Mouse (Mus musculus) ES-Bruce4 (cell line): ENCODE data around the gene Znhit2. TPM values are rescaled to one million over a fixed set of nuclear protein-coding genes. Genes with fewer than 3 reads are reported as not detected.

Experiments
- H3K27ac ChIP-seq: 2 replicates; pipeline ENCODE4 v1.5.1; 2012; ENCODE audit warnings: low read length, inconsistent platforms; ENCODE audit not compliant: insufficient read depth
- H3K27me3 ChIP-seq: 2 replicates; pipeline ENCODE4 v1.6.1; 2012; ENCODE audit warnings: mild to moderate bottlenecking, low read length, inconsistent platforms; ENCODE audit not compliant: control insufficient read depth, poor library complexity, insufficient read depth, severe bottlenecking
- H3K36me3 ChIP-seq: 2 replicates; pipeline ENCODE4 v1.6.1; 2012; ENCODE audit warnings: inconsistent platforms, mild to moderate bottlenecking, low read length, moderate library complexity; ENCODE audit not compliant: control insufficient read depth, poor library complexity, insufficient read depth, severe bottlenecking
- H3K4me1 ChIP-seq: one replicate; pipeline ENCODE4 v1.8.1; 2011; ENCODE audit warnings: low read length; ENCODE audit not compliant: control insufficient read depth, insufficient read depth
- H3K4me3 ChIP-seq: 2 replicates; pipeline ENCODE4 v1.5.1; 2011; ENCODE audit warnings: low read depth, mild to moderate bottlenecking, low read length
- H3K9ac ChIP-seq: 2 replicates; pipeline ENCODE4 v1.6.1; 2012; ENCODE audit warnings: low read depth, mild to moderate bottlenecking, inconsistent platforms; ENCODE audit not compliant: poor library complexity, severe bottlenecking
- H3K9me3 ChIP-seq: replicated peaks from 2 replicates; pipeline ENCODE4 v1.6.1; 2012; ENCODE audit warnings: mild to moderate bottlenecking, low read length, inconsistent platforms; ENCODE audit not compliant: control insufficient read depth, poor library complexity, insufficient read depth, severe bottlenecking
- CTCF ChIP-seq: IDR thresholded peaks from one replicate; pipeline ENCODE4 v1.8.1; 2011; ENCODE audit warnings: low read depth, low read length
- EP300 ChIP-seq: IDR thresholded peaks from 2 replicates; pipeline ENCODE4 v1.6.1; 2011; ENCODE audit warnings: low read depth, low read length; ENCODE audit not compliant: insufficient read depth
- POLR2A ChIP-seq: IDR thresholded peaks from one replicate; pipeline ENCODE4 v1.8.1; 2011; ENCODE audit warnings: low read length; ENCODE audit not compliant: insufficient read depth
- polyA plus RNA-seq: library from polyadenylated mRNA; stranded (reverse); fragments of >200 nt; gene quantifications from 2 replicates; pipeline ENCODE4 v1.2.4, GENCODE M21; 2011; ENCODE audit warnings: low read depth; ENCODE audit not compliant: missing spikeins, insufficient read depth, insufficient read length

Znhit2 gene
- polyA plus RNA-seq, 1 experiment, result 6.5 TPM

GRCm38 (mm10) chr19:6094119-6094518 lies 33.1 kb downstream of the Znhit2 start, which contains the start of gene AC131692.1:
AC131692.1 (plus strand) TSS chr19:6094419.
- H3K27me3 ChIP-seq, result no peaks in the 10 kb centered on the region
- H3K4me1 ChIP-seq, result no peaks in the 10 kb centered on the region
- TF ChIP-seq CTCF (no peak), POLR2A (no peak), EP300 (no peak)
- no peak within 1 kb of the TSS for H3K4me3 ChIP-seq
- H3K9ac ChIP-seq, result no peak within 1 kb of the TSS
- H3K36me3 ChIP-seq, result peaks cover 59% of the 10 kb centered on the region
- H3K9me3 ChIP-seq, result no peaks in the 10 kb centered on the region
- no peak within 1 kb of the TSS for H3K27ac ChIP-seq

- Histone ChIP-seq H3K9ac (no peak overlapping the region), H3K27me3 (no peaks in the 10 kb centered on the region), H3K36me3 (peaks cover 34% of the 10 kb centered on the region), H3K4me1 (peaks cover 2% of the 10 kb centered on the region), H3K4me3 (no peak overlapping the region), H3K9me3 (no peaks in the 10 kb centered on the region), H3K27ac (no peak overlapping the region)
- TF ChIP-seq EP300, result no peak
- TF ChIP-seq CTCF, result no peak
- no peak for TF ChIP-seq POLR2A
Measured at GRCm38 (mm10) chr19:6097847-6098246, 36.9 kb downstream of the Znhit2 start.

- no peaks in the 10 kb centered on the region for H3K9me3 ChIP-seq
- H3K4me3 ChIP-seq, result no peak overlapping the region
- no peaks in the 10 kb centered on the region for H3K27me3 ChIP-seq
- no peak overlapping the region for H3K9ac ChIP-seq
- peaks cover 2% of the 10 kb centered on the region for H3K4me1 ChIP-seq
- no peak overlapping the region for H3K27ac ChIP-seq
- TF ChIP-seq POLR2A, result no peak
- peaks cover 20% of the 10 kb centered on the region for H3K36me3 ChIP-seq
Measured at GRCm38 (mm10) chr19:6101186-6101585, 40.2 kb downstream of the Znhit2 start.

- peaks cover 11% of the 10 kb centered on the region for H3K36me3 ChIP-seq
- H3K27me3 ChIP-seq, result no peaks in the 10 kb centered on the region
- no peak overlapping the region for H3K27ac ChIP-seq
- H3K4me1 ChIP-seq, result peaks cover 2% of the 10 kb centered on the region
- H3K9ac ChIP-seq, result no peak overlapping the region
- H3K4me3 ChIP-seq, result no peak overlapping the region
- no peaks in the 10 kb centered on the region for H3K9me3 ChIP-seq
- TF ChIP-seq POLR2A, result no peak
- TF ChIP-seq CTCF, result no peak
- no peak for TF ChIP-seq EP300
Measured at GRCm38 (mm10) chr19:6102169-6102853, 41.3 kb downstream of the Znhit2 start.

GRCm38 (mm10) chr19:6104476-6104875 lies 43.5 kb downstream of the Znhit2 start:
- no peak overlapping the region for H3K27ac ChIP-seq
- H3K36me3 ChIP-seq, result 0 out of 2 replicates have a peak, but pooled peaks cover 5% of the 10 kb centered on the region

GRCm38 (mm10) chr19:6105586-6105985 lies 44.6 kb downstream of the Znhit2 start, which contains the start of gene Naaladl1:
Naaladl1 (plus strand) TSS chr19:6105782.
- Histone ChIP-seq H3K36me3 (0 out of 2 replicates have a peak, but pooled peaks cover 3% of the 10 kb centered on the region), H3K9ac (no peak within 1 kb of the TSS), H3K27me3 (no peaks in the 10 kb centered on the region), H3K27ac (no peak within 1 kb of the TSS), H3K4me1 (peaks cover 2% of the 10 kb centered on the region), H3K4me3 (no peak within 1 kb of the TSS), H3K9me3 (no peaks in the 10 kb centered on the region)
- TF ChIP-seq CTCF, result no peak
- TF ChIP-seq EP300, result no peak
- TF ChIP-seq POLR2A, result no peak

More at GRCm38 (mm10) chr19:6104476-6104875, 43.5 kb downstream of the Znhit2 start:
- Histone ChIP-seq H3K9ac (no peak overlapping the region), H3K4me3 (no peak overlapping the region), H3K4me1 (peaks cover 2% of the 10 kb centered on the region), H3K27me3 (no peaks in the 10 kb centered on the region), H3K9me3 (no peaks in the 10 kb centered on the region)
- TF ChIP-seq EP300, result no peak
- TF ChIP-seq CTCF, result no peak
- no peak for TF ChIP-seq POLR2A

Other genes starting within 250 kb of the Znhit2 start
- 26.3 and 33.1 TPM in 2 replicates for gene Frmd8, start 185.9 kb upstream of the Znhit2 start, polyA plus RNA-seq
- 0.46 and 0.48 TPM in 2 replicates for gene Slc25a45, start 183.4 kb upstream of the Znhit2 start, polyA plus RNA-seq
- gene Tigd3, start 167.0 kb upstream of the Znhit2 start, polyA plus RNA-seq, result 1.9 and 3.6 TPM in 2 replicates
- 129 and 137 TPM in 2 replicates for gene Dpf2, start 148.2 kb upstream of the Znhit2 start, polyA plus RNA-seq
- 0.93 and 1.5 TPM in 2 replicates for gene Cdc42ep2, start 136.4 kb upstream of the Znhit2 start, polyA plus RNA-seq
- 95.9 and 97.3 TPM in 2 replicates for gene Pola2, start 97.0 kb upstream of the Znhit2 start, polyA plus RNA-seq
- not detected in 2 replicates for gene Slc22a20, start 75.0 kb upstream of the Znhit2 start, polyA plus RNA-seq
- gene Capn1, start 45.3 kb upstream of the Znhit2 start, polyA plus RNA-seq, result 21.8 and 25.2 TPM in 2 replicates
- gene Syvn1, start 14.6 kb upstream of the Znhit2 start, polyA plus RNA-seq, result 16.4 and 18.6 TPM in 2 replicates
- gene Mrpl49, start 3.4 kb upstream of the Znhit2 start, polyA plus RNA-seq, result 44.9 and 65.1 TPM in 2 replicates
- 1,239 and 1,271 TPM in 2 replicates for gene Fau, start 3.3 kb upstream of the Znhit2 start, polyA plus RNA-seq
- gene Tm7sf2, start 7.2 kb downstream of the Znhit2 start, polyA plus RNA-seq, result 19.1 and 25.8 TPM in 2 replicates
- gene Vps51, start 16.0 kb downstream of the Znhit2 start, polyA plus RNA-seq, result 46.6 and 47.4 TPM in 2 replicates
- not detected in 2 replicates for gene Tmem262, start 18.8 kb downstream of the Znhit2 start, polyA plus RNA-seq
- not detected in 2 replicates for gene Gm28374, start 21.1 kb downstream of the Znhit2 start, polyA plus RNA-seq
- 34.2 and 49.7 TPM in 2 replicates for gene Zfpl1, start 23.8 kb downstream of the Znhit2 start, polyA plus RNA-seq
- gene Cdca5, start 23.8 kb downstream of the Znhit2 start, polyA plus RNA-seq, result 47.7 and 50.5 TPM in 2 replicates
- 5.9 and 6.3 TPM in 2 replicates for gene AC131692.1, start 33.2 kb downstream of the Znhit2 start, polyA plus RNA-seq
- gene Naaladl1, start 44.6 kb downstream of the Znhit2 start, polyA plus RNA-seq, result 2.9 and 3.5 TPM in 2 replicates
- 13.5 and 17.6 TPM in 2 replicates for gene Sac3d1, start 57.5 kb downstream of the Znhit2 start, polyA plus RNA-seq
- 8.6 and 10.0 TPM in 2 replicates for gene Snx15, start 67.1 kb downstream of the Znhit2 start, polyA plus RNA-seq
- gene Batf2, start 79.8 kb downstream of the Znhit2 start, polyA plus RNA-seq, result not detected in 2 replicates
- 38.7 and 40.4 TPM in 2 replicates for gene Arl2, start 80.4 kb downstream of the Znhit2 start, polyA plus RNA-seq
- gene Majin, start 123.2 kb downstream of the Znhit2 start, polyA plus RNA-seq, result not detected in 2 replicates
- 1.0 TPM in 1 of 2 replicates, not detected in the other for gene Gpha2, start 165.2 kb downstream of the Znhit2 start, polyA plus RNA-seq
- 12.2 and 17.1 TPM in 2 replicates for gene Ppp2r5b, start 174.7 kb downstream of the Znhit2 start, polyA plus RNA-seq
- gene Atg2a, start 180.5 kb downstream of the Znhit2 start, polyA plus RNA-seq, result 10.9 and 11.1 TPM in 2 replicates
- gene Ehd1, start 215.5 kb downstream of the Znhit2 start, polyA plus RNA-seq, result 81.0 and 81.6 TPM in 2 replicates
- gene Cdc42bpg, start 245.3 kb downstream of the Znhit2 start, polyA plus RNA-seq, result 57.7 and 60.5 TPM in 2 replicates